Mouse (Mus musculus): ENCODE data around the gene Rabl3.

DNA sequence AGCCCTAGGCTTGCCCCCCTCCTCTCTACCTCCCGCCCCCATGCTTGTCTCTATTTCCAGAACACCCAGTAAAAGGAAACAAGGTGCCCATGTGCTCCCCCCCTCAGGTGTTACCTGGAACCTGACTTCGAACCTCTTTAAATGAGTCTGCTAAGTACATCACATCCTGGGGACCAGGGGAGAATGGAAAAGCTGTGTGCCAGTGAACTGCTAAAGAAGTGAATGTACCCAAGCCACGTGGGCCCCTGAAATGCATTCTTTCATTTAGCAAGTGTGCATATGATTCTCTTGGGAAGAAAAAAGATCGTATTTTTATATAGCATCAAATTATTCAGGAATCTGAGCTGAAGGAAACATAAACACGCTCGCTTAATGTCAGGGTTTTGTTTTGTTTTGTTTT, 44.1 kb downstream of the Rabl3 start:
- TF ChIP-seq CTCF (IDR thresholded peaks at IDR 0.05; ENCODE audit: control insufficient read depth, insufficient read depth, insufficient read length) (no peak), USF1 (IDR thresholded peaks at IDR 0.05; ENCODE audit: low read depth) (no peak), FOSL1 (IDR thresholded peaks at IDR 0.05; ENCODE audit: insufficient read depth, low read length, poor library complexity, severe bottlenecking) (no peak), CEBPB (IDR thresholded peaks at IDR 0.05; ENCODE audit: low read depth) (no peak)
